Mouse (Mus musculus): ENCODE data around the gene Zfp335.
"Not testable (repeated sequence)": the region's sequence is repeated elsewhere in the genome, so short reads cannot be mapped to it uniquely, and the experiment has no call there.

Gene Zfp335

GRCm38 (mm10) chr2:164871602-164872303 is 39.8 kb downstream of the Zfp335 start:
- in situ Hi-C loops (cut with MboI; ENCODE audit: low sequenced_read_pairs), result no loop called here

- in situ Hi-C loops (cut with MboI; ENCODE audit: low sequenced_read_pairs), result no loop called here
Measured at GRCm38 (mm10) chr2:164868491-164868890, 43.1 kb downstream of the Zfp335 start.

- in situ Hi-C loops (cut with MboI; ENCODE audit: low sequenced_read_pairs), result no loop called here
Measured at GRCm38 (mm10) chr2:164867566-164867965, 44.0 kb downstream of the Zfp335 start.

GRCm38 (mm10) chr2:164866741-164867551 is 44.6 kb downstream of the Zfp335 start:
- in situ Hi-C loops (cut with MboI; ENCODE audit: low sequenced_read_pairs), result no loop called here

- in situ Hi-C loops (cut with MboI; ENCODE audit: low sequenced_read_pairs), result no loop called here
Measured at GRCm38 (mm10) chr2:164864593-164864992, 47.0 kb downstream of the Zfp335 start.

GRCm38 (mm10) chr2:164863411-164863810 is 48.1 kb downstream of the Zfp335 start:
- in situ Hi-C loops (cut with MboI; ENCODE audit: low sequenced_read_pairs), result not testable (repeated sequence)

- in situ Hi-C loops (cut with MboI; ENCODE audit: low sequenced_read_pairs), result no loop called here
Measured at GRCm38 (mm10) chr2:164862179-164862861, 49.2 kb downstream of the Zfp335 start.

- in situ Hi-C loops (cut with MboI; ENCODE audit: low sequenced_read_pairs), result no loop called here
Measured at GRCm38 (mm10) chr2:164861094-164861493, 50.5 kb downstream of the Zfp335 start.

- in situ Hi-C loops (cut with MboI; ENCODE audit: low sequenced_read_pairs), result no loop called here
Measured at GRCm38 (mm10) chr2:164859640-164860432, 51.7 kb downstream of the Zfp335 start.

GRCm38 (mm10) chr2:164859155-164859554 is 52.4 kb downstream of the Zfp335 start:
- in situ Hi-C loops (cut with MboI; ENCODE audit: low sequenced_read_pairs), result no loop called here

GRCm38 (mm10) chr2:164857842-164858553 is 53.6 kb downstream of the Zfp335 start:
- in situ Hi-C loops (cut with MboI; ENCODE audit: low sequenced_read_pairs), result no loop called here

- in situ Hi-C loops (cut with MboI; ENCODE audit: low sequenced_read_pairs), result no loop called here
Measured at GRCm38 (mm10) chr2:164857101-164857821, 54.3 kb downstream of the Zfp335 start, which contains the start of gene Pltp. Gene Pltp, minus strand, starts transcription at chr2:164857711.

GRCm38 (mm10) chr2:164856309-164857100 is 55.1 kb downstream of the Zfp335 start:
- in situ Hi-C loops (cut with MboI; ENCODE audit: low sequenced_read_pairs), result no loop called here

- in situ Hi-C loops (cut with MboI; ENCODE audit: low sequenced_read_pairs), result not testable (repeated sequence)
Measured at GRCm38 (mm10) chr2:164855572-164855971, 56.0 kb downstream of the Zfp335 start.

GRCm38 (mm10) chr2:164850061-164850460 is 61.5 kb downstream of the Zfp335 start:
- in situ Hi-C loops (cut with MboI; ENCODE audit: low sequenced_read_pairs), result no loop called here

- in situ Hi-C loops (cut with MboI; ENCODE audit: low sequenced_read_pairs), result no loop called here
Measured at GRCm38 (mm10) chr2:164845782-164846181, 65.8 kb downstream of the Zfp335 start.

Measured in CH12F3 (cell line).